Mouse (Mus musculus) G1E (cell line): ENCODE measurements around the gene Smim24.

Experiments
- CTCF ChIP-seq: IDR thresholded peaks from 2 replicates; pipeline ENCODE4 v1.5.1; 2012; ENCODE audit warnings: low read depth, low read length, inconsistent platforms, mixed read lengths
- POLR2AphosphoS5 ChIP-seq: IDR thresholded peaks from 2 replicates; pipeline ENCODE4 v1.6.1; 2012; ENCODE audit warnings: low read depth, low read length, inconsistent platforms; ENCODE audit not compliant: insufficient replicate concordance

DNA sequence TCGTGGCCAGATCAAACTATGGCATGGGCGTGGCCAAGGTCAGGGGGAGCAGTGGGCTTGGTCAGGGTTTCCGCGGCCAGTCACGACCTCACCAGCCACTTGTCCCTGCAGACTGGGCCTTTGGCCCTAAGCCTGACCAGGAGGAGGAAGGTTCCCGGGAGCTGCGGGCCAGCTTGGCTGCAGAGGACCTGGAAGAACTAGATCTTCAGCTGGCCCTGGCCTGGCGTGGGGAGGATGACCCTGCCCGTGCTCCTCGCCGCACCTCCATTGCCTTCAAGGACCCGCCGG is 2.2 kb upstream of the Smim24 start:
- no peak for TF ChIP-seq CTCF
- TF ChIP-seq POLR2AphosphoS5: no peak
